Mouse (Mus musculus) midbrain, embryonic 13.5 days (tissue): ENCODE measurements at regions not wholly inside any gene's neighbourhood (a gene's known extent, or its start where the extent isn't known, plus 50 kb on each side); places are given as distances from the start of the nearest gene placed in this dataset.

Experiments
- ATAC-seq: fragments of 200-750 bp; cut with Nextera tagmentation; 2 replicates; pipeline ENCODE4 v1.8.0; 2017; ENCODE audit warnings: mild to moderate bottlenecking, moderate TSS enrichment, moderate library complexity
- H3K27ac ChIP-seq: fragments of 300-500 bp; sonication (generic); 2 replicates; pipeline ENCODE4 v1.5.1; 2015; ENCODE audit warnings: inconsistent platforms, mild to moderate bottlenecking, moderate library complexity
- H3K27me3 ChIP-seq: fragments of 300-500 bp; sonication (generic); 2 replicates; pipeline ENCODE4 v1.6.1; 2015; ENCODE audit warnings: mild to moderate bottlenecking, inconsistent platforms
- H3K36me3 ChIP-seq: fragments of 300-500 bp; sonication (generic); 2 replicates; pipeline ENCODE4 v1.6.1; 2015; ENCODE audit warnings: mild to moderate bottlenecking, inconsistent platforms
- H3K4me1 ChIP-seq: fragments of 300-500 bp; sonication (generic); replicated peaks from 2 replicates; pipeline ENCODE4 v1.6.1; 2015; ENCODE audit warnings: inconsistent platforms
- H3K4me2 ChIP-seq: fragments of 300-500 bp; sonication (generic); replicated peaks from 2 replicates; pipeline ENCODE4 v1.6.1; 2015; ENCODE audit warnings: moderate library complexity, mild to moderate bottlenecking, inconsistent platforms
- H3K4me3 ChIP-seq: fragments of 300-500 bp; sonication (generic); replicated peaks from 2 replicates; pipeline ENCODE4 v1.5.1; 2015; ENCODE audit warnings: mild to moderate bottlenecking, inconsistent platforms
- H3K9ac ChIP-seq: fragments of 300-500 bp; sonication (generic); replicated peaks from 2 replicates; pipeline ENCODE4 v1.6.1; 2015; ENCODE audit warnings: mild to moderate bottlenecking, inconsistent platforms
- H3K9me3 ChIP-seq: fragments of 300-500 bp; sonication (generic); 2 replicates; pipeline ENCODE4 v1.6.1; 2016; ENCODE audit warnings: mild to moderate bottlenecking, inconsistent platforms
- WGBS: fragments of 180-500 bp; shearing (Covaris S2); methylation state at CpG from one replicate; pipeline ENCODE4 v1.1.7; 2015; 5-methylcytosine and 5-hydroxymethylcytosine counted together

DNA sequence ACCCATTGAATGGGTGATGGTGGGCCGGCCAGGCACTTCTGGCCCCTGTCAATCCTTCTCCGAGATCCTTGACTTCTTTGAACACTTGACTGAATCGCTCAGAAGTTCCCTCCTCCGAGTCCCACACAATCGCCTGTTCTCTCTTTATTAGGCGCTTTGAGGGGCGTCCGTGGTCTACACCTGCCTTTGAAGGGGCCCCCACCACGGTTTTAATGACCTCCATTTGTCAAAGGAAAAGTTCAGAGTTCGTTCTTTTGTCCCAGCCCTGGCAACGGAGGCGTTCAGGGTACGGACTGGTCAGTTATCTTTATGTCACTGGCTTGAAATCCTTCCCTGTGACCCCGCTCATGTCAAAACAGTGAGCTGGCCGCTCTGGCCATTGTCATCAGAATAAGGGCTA is 74.3 kb upstream of the Irx3 start:
- Histone ChIP-seq H3K9me3 (no peaks in the 10 kb centered on the region), H3K4me3 (no peak overlapping the region), H3K27ac (no peak overlapping the region), H3K4me1 (peaks cover 32% of the 10 kb centered on the region), H3K4me2 (no peak overlapping the region), H3K36me3 (no peaks in the 10 kb centered on the region), H3K27me3 (peaks cover 45% of the 10 kb centered on the region), H3K9ac (no peak overlapping the region)
- ATAC-seq, result no peak
- WGBS, result 10% methylated on average over 15 of the region's 15 CpGs

DNA sequence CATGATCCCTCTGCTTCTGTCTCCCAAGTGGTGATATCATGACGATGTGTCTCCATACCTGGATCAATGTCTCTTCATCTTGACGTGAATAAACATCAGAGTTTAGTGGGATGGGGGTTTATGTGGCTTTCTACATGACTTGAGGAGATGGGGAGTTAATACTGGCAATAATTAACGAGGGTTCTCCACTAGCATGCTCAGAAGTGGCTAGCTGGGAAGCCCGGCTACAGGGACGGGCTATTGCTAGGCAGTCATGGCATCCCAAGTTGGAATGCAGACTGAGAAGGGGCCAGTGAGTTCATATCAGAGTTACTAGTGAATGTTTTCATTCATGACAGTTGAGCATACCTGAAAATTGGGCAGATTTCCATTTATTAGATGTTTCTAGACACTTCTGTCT is 71.4 kb upstream of the Irx3 start:
- Histone ChIP-seq H3K4me3 (no peak overlapping the region), H3K27ac (0 out of 2 replicates have a peak overlapping the region, but pooled peaks have one; percentile 45), H3K36me3 (no peaks in the 10 kb centered on the region), H3K4me1 (peaks cover 27% of the 10 kb centered on the region), H3K9me3 (no peaks in the 10 kb centered on the region), H3K9ac (no peak overlapping the region), H3K4me2 (no peak overlapping the region), H3K27me3 (peaks cover 70% of the 10 kb centered on the region)
- ATAC-seq, result no peak
- 61% methylated on average over 5 of the region's 5 CpGs for WGBS

DNA sequence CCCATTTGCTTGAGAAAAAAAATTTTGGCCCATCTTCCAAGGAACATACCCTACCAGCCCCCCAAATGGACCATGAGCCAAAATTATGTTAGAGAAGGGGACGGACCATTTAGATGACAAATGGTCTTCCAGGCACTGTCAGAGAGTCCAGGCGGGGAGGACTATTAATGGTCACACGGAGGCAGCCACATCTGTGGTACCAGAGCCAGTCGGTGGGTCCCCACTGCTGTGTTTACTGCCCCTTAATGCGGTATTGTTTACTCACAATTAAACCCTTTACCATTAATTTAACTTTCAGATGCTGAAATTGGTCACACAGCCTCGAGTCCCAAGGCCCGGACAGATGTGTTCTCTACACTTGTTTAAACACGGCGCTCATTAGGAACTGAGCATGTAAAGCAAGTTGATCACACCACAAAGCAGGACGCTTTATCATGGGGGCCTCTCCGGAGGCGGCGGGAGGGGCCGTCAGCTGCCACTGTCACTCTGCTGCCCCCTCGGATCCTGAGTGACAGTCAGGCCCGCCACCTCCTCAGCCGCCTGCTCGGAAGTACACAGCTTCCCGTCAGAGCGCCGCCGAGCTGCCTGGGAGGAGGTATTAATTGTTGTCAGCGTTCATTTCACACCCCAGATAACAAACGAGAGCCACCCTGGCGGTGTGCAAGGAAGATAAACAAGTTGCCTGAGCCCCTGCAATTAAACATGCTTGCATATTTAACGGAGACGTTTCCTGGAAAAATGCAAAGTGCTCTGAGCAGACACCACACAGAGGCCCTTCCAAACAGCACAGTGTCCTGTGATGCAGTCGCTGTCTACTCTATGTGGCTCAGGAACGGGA is 70.6 kb upstream of the Irx3 start:
- H3K4me3 ChIP-seq, result peak overlapping the region; percentile 9; the same call in 1 of the 2 replicates

GRCm38 (mm10) chr8:91867069-91867468 is 65.2 kb upstream of the Irx3 start:
- Histone ChIP-seq H3K27ac (no peak overlapping the region), H3K4me2 (no peak overlapping the region), H3K4me1 (peaks cover 50% of the 10 kb centered on the region), H3K27me3 (peaks cover 53% of the 10 kb centered on the region), H3K9me3 (no peaks in the 10 kb centered on the region), H3K4me3 (no peak overlapping the region), H3K9ac (no peak overlapping the region), H3K36me3 (no peaks in the 10 kb centered on the region)
- ATAC-seq, result 0 out of 2 replicates have a peak, but pooled peaks have one; percentile 24
- 28% methylated on average over 7 of the region's 7 CpGs for WGBS

More for the DNA sequence above, 70.6 kb upstream of the Irx3 start:
- peak overlapping the region; percentile 39 for H3K9ac ChIP-seq
- 14% methylated on average over 29 of the region's 29 CpGs for WGBS
- H3K27me3 ChIP-seq, result peaks cover 64% of the 10 kb centered on the region
- peak overlapping the region; percentile 45; the same call in 1 of the 2 replicates for H3K27ac ChIP-seq
- H3K36me3 ChIP-seq, result no peaks in the 10 kb centered on the region
- peak overlapping the region; percentile 48 for H3K4me2 ChIP-seq
- ATAC-seq, result peak; percentile 87
- H3K9me3 ChIP-seq, result no peaks in the 10 kb centered on the region
- peaks cover 27% of the 10 kb centered on the region for H3K4me1 ChIP-seq

GRCm38 (mm10) chr8:91866076-91866475 is 64.2 kb upstream of the Irx3 start:
- H3K4me3 ChIP-seq, result no peak overlapping the region
- peaks cover 56% of the 10 kb centered on the region for H3K27me3 ChIP-seq
- H3K4me2 ChIP-seq, result no peak overlapping the region
- peaks cover 47% of the 10 kb centered on the region for H3K4me1 ChIP-seq
- H3K9ac ChIP-seq, result no peak overlapping the region
- ATAC-seq, result no peak
- 52% methylated on average over 7 of the region's 7 CpGs for WGBS
- no peaks in the 10 kb centered on the region for H3K9me3 ChIP-seq
- H3K36me3 ChIP-seq, result no peaks in the 10 kb centered on the region
- H3K27ac ChIP-seq, result no peak overlapping the region

GRCm38 (mm10) chr8:91865361-91865760 is 63.5 kb upstream of the Irx3 start:
- H3K4me1 ChIP-seq, result peaks cover 47% of the 10 kb centered on the region
- no peak overlapping the region for H3K4me3 ChIP-seq
- H3K27me3 ChIP-seq, result peaks cover 57% of the 10 kb centered on the region
- 7% methylated on average over 10 of the region's 10 CpGs for WGBS
- no peak for ATAC-seq
- 0 out of 2 replicates have a peak overlapping the region, but pooled peaks have one; percentile 1 for H3K27ac ChIP-seq
- no peaks in the 10 kb centered on the region for H3K9me3 ChIP-seq
- H3K9ac ChIP-seq, result no peak overlapping the region
- H3K4me2 ChIP-seq, result no peak overlapping the region
- H3K36me3 ChIP-seq, result no peaks in the 10 kb centered on the region

GRCm38 (mm10) chr8:91863505-91863904 is 61.6 kb upstream of the Irx3 start:
- Histone ChIP-seq H3K27ac (no peak overlapping the region), H3K4me3 (no peak overlapping the region), H3K36me3 (no peaks in the 10 kb centered on the region), H3K9ac (no peak overlapping the region), H3K27me3 (peaks cover 57% of the 10 kb centered on the region), H3K9me3 (no peaks in the 10 kb centered on the region), H3K4me2 (0 out of 2 replicates have a peak overlapping the region, but pooled peaks have one; percentile 2), H3K4me1 (peaks cover 47% of the 10 kb centered on the region)
- no peak for ATAC-seq
- whole genome bisulfite sequencing, result 10% methylated on average over 4 of the region's 4 CpGs

DNA sequence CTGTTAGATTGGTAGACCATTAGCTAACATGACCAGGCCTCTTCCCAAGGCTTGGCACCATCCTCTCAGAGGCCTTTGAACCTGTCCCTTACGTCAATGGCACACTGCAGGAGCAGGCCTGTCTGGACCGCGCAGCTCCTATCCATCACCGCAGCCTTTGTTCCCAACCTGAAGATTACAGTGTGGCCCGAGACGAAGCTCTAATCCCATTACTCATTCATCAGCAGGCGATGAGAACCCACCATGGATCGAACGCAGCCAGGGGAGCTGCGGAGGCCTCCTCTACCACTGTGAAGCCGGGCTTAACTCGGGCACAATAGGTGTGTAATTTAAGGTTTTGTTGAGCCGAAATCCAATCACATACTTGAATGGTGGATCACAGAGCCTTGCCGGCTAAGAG is 54.0 kb upstream of the Irx3 start:
- WGBS, result 10% methylated on average over 14 of the region's 14 CpGs
- H3K4me1 ChIP-seq, result peaks cover 16% of the 10 kb centered on the region
- H3K27ac ChIP-seq, result no peak overlapping the region

GRCm38 (mm10) chr8:91854369-91854768 is 52.5 kb upstream of the Irx3 start:
- ATAC-seq, result no peak
- peaks cover 60% of the 10 kb centered on the region for H3K27me3 ChIP-seq

More for the DNA sequence above, 54.0 kb upstream of the Irx3 start:
- peak; percentile 62 for ATAC-seq
- Histone ChIP-seq H3K4me2 (no peak overlapping the region), H3K4me3 (no peak overlapping the region), H3K36me3 (no peaks in the 10 kb centered on the region), H3K9me3 (no peaks in the 10 kb centered on the region), H3K9ac (no peak overlapping the region), H3K27me3 (peaks cover 66% of the 10 kb centered on the region)

GRCm38 (mm10) chr8:91853803-91854202 is 51.9 kb upstream of the Irx3 start:
- Histone ChIP-seq H3K27ac (no peak overlapping the region), H3K4me2 (no peak overlapping the region), H3K36me3 (no peaks in the 10 kb centered on the region), H3K9me3 (no peaks in the 10 kb centered on the region), H3K9ac (no peak overlapping the region), H3K27me3 (peaks cover 54% of the 10 kb centered on the region), H3K4me3 (no peak overlapping the region), H3K4me1 (peaks cover 16% of the 10 kb centered on the region)
- WGBS, result 17% methylated on average over 2 of the region's 2 CpGs
- no peak for ATAC-seq

More at GRCm38 (mm10) chr8:91854369-91854768, 52.5 kb upstream of the Irx3 start:
- Histone ChIP-seq H3K4me1 (peaks cover 16% of the 10 kb centered on the region), H3K4me2 (no peak overlapping the region), H3K27ac (no peak overlapping the region), H3K9ac (no peak overlapping the region), H3K4me3 (no peak overlapping the region), H3K9me3 (no peaks in the 10 kb centered on the region), H3K36me3 (no peaks in the 10 kb centered on the region)
- 57% methylated on average over 4 of the region's 4 CpGs for WGBS

DNA sequence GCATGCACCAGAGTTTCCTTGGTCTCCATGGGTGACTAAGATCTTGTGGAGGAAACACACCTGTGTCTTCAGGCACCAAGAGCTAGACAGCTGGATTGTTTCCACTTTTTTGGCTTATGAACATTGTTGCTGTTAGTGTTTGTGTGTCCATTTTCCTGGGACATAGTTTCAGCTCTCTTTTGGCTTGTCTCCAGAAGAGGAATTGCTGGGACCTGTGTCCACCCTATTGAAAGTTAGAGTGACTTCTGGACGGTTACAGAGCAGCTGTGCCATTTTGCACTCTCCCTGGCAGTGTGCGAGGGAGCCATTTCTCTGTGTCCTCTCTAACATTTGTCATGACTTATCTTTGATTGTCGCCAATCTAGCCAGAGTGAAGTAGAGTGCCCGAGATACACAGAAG is 51.5 kb upstream of the Irx3 start:
- Histone ChIP-seq H3K27ac (no peak overlapping the region), H3K4me3 (no peak overlapping the region), H3K4me1 (peaks cover 16% of the 10 kb centered on the region), H3K36me3 (no peaks in the 10 kb centered on the region), H3K9me3 (no peaks in the 10 kb centered on the region), H3K27me3 (peaks cover 50% of the 10 kb centered on the region), H3K4me2 (no peak overlapping the region), H3K9ac (no peak overlapping the region)
- no peak for ATAC-seq
- WGBS, result 70% methylated on average over 4 of the region's 4 CpGs
